Mouse (Mus musculus) forebrain, embryonic 13.5 days (tissue): Measurements from ENCODE around the gene Cntf. TPM values are rescaled to one million over a fixed set of nuclear protein-coding genes. Genes with fewer than 3 reads are reported as not detected.

Experiments used
- ATAC-seq: fragments of 200-750 bp; cut with Nextera tagmentation; 2 replicates; pipeline ENCODE4 v1.8.0; 2017
- H3K27ac ChIP-seq: fragments of 300-500 bp; sonication (generic); 2 replicates; pipeline ENCODE4 v1.5.1; 2015; ENCODE audit warnings: inconsistent platforms, mild to moderate bottlenecking, moderate library complexity
- H3K27me3 ChIP-seq: fragments of 300-500 bp; sonication (generic); 2 replicates; pipeline ENCODE4 v1.6.1; 2015; ENCODE audit warnings: mild to moderate bottlenecking, inconsistent platforms
- H3K36me3 ChIP-seq: fragments of 300-500 bp; sonication (generic); 2 replicates; pipeline ENCODE4 v1.6.1; 2015; ENCODE audit warnings: mild to moderate bottlenecking, inconsistent platforms; ENCODE audit not compliant: poor library complexity, severe bottlenecking
- H3K4me1 ChIP-seq: fragments of 300-500 bp; sonication (generic); 2 replicates; pipeline ENCODE4 v1.6.1; 2015; ENCODE audit warnings: inconsistent platforms
- H3K4me2 ChIP-seq: fragments of 300-500 bp; sonication (generic); 2 replicates; pipeline ENCODE4 v1.6.1; 2015; ENCODE audit warnings: inconsistent platforms, mild to moderate bottlenecking, moderate library complexity
- H3K4me3 ChIP-seq: fragments of 300-500 bp; sonication (generic); 2 replicates; pipeline ENCODE4 v1.5.1; 2015; ENCODE audit warnings: mild to moderate bottlenecking, inconsistent platforms
- H3K9ac ChIP-seq: fragments of 300-500 bp; sonication (generic); 2 replicates; pipeline ENCODE4 v1.6.1; 2015; ENCODE audit warnings: mild to moderate bottlenecking, inconsistent platforms
- H3K9me3 ChIP-seq: fragments of 300-500 bp; sonication (generic); replicated peaks from 2 replicates; pipeline ENCODE4 v1.6.1; 2016; ENCODE audit warnings: inconsistent platforms
- WGBS: fragments of 180-500 bp; shearing (Covaris S2); methylation state at CpG from one replicate; pipeline ENCODE4 v1.1.7; 2015; 5-methylcytosine and 5-hydroxymethylcytosine counted together
- polyA plus RNA-seq: library from polyadenylated mRNA; unstranded; fragments of >200 nt; fragmentation: Nextera tagmentation; extraction: Ambion mirVana; gene quantifications from 2 replicates; pipeline ENCODE4 v1.2.1, GENCODE M21; 2015

Gene Cntf
- polyA plus RNA-seq, result 1.9 and 2.3 TPM in 2 replicates

DNA sequence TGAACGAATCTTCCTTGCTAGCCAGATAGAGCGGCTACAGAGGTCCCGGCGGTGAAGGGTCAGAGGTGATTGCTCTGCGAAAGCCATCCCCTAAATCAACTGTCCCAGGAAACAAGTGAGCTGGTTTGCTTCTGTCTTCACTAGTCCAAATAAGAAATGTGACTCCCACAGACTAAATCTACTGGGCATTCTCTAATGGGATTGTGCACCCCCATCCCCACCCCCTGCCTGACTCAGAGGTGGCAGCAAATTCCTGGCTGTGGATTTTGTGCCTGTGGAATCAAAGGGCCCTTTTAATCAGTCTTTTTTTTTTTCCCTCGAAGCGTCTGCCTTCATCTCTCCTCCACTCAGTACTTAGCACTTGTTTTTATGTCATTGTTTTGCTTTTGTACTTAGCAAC is at the start of gene Cntf:
Gene Cntf (minus strand): TSS at position 325 of the 400 bp plus-strand sequence.
- Histone ChIP-seq H3K4me3 (no peak within 1 kb of the TSS), H3K27me3 (no peaks in the 10 kb centered on the region), H3K27ac (no peak within 1 kb of the TSS), H3K4me1 (peaks cover 9% of the 10 kb centered on the region; the same call in 1 of the 2 replicates), H3K9ac (no peak within 1 kb of the TSS), H3K9me3 (no peaks in the 10 kb centered on the region), H3K4me2 (no peak within 1 kb of the TSS), H3K36me3 (peaks cover 71% of the 10 kb centered on the region)
- WGBS, result 49% methylated on average over 7 of the region's 7 CpGs
- ATAC-seq, result no peak

- Histone ChIP-seq H3K9ac (no peak overlapping the region), H3K4me3 (no peak overlapping the region), H3K4me1 (no peaks in the 10 kb centered on the region), H3K27me3 (no peaks in the 10 kb centered on the region), H3K4me2 (no peak overlapping the region), H3K27ac (no peak overlapping the region), H3K36me3 (no peaks in the 10 kb centered on the region), H3K9me3 (no peaks in the 10 kb centered on the region)
- no peak for ATAC-seq
- WGBS, result 83% methylated on average over 1 of the region's 1 CpGs
These were observed 48.5 kb upstream of the Cntf start for GRCm38 (mm10) chr19:12813883-12814282.

DNA sequence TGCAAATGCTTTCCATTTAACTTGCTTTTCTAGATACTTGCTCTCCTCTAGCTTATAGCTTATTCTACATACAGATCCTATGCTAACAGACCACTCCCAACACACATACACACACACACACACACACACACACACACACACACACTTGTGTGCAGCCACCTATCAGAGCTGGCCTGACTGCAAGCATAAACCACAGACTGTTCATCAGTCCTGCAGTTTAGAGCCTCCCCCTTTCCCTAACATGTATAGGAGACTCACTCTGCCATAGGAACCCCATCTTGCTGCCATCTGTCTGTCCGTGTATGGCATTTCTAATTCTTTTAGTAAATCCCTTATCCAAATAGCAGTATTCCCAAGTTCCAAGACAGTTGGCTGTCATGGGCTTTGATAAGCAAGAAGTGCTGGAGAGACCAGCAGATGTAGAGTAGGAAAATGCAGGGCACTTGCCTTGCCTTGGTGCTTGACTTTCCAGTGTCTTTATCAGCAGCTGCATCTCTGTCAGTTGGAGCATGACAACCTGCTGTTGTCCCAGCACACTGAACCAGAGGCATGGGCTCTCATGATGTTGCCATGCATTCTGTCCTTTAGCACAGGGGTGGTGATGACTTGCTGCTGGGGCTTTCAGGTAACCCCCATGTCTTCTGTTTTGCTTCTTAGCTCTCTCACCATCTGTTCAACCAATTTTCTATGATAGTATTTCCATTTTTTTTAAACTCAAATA is 47.4 kb upstream of the Cntf start:
- H3K4me1 ChIP-seq, result no peaks in the 10 kb centered on the region
- H3K27ac ChIP-seq, result no peak overlapping the region
- H3K4me3 ChIP-seq, result no peak overlapping the region
- ATAC-seq, result no peak
- WGBS, result 72% methylated on average over 1 of the region's 1 CpGs
- no peaks in the 10 kb centered on the region for H3K27me3 ChIP-seq
- H3K4me2 ChIP-seq, result no peak overlapping the region
- H3K36me3 ChIP-seq, result no peaks in the 10 kb centered on the region
- H3K9me3 ChIP-seq, result no peaks in the 10 kb centered on the region
- H3K9ac ChIP-seq, result no peak overlapping the region

GRCm38 (mm10) chr19:12806214-12806613 is 40.8 kb upstream of the Cntf start:
- WGBS, result 71% methylated on average over 2 of the region's 2 CpGs
- Histone ChIP-seq H3K4me2 (no peak overlapping the region), H3K27me3 (no peaks in the 10 kb centered on the region), H3K4me3 (no peak overlapping the region), H3K9ac (no peak overlapping the region), H3K36me3 (no peaks in the 10 kb centered on the region), H3K27ac (no peak overlapping the region), H3K4me1 (no peaks in the 10 kb centered on the region), H3K9me3 (no peaks in the 10 kb centered on the region)
- ATAC-seq, result no peak

- Histone ChIP-seq H3K4me1 (no peaks in the 10 kb centered on the region), H3K4me2 (no peak overlapping the region), H3K36me3 (no peaks in the 10 kb centered on the region), H3K9me3 (no peaks in the 10 kb centered on the region), H3K9ac (no peak overlapping the region), H3K4me3 (no peak overlapping the region), H3K27me3 (no peaks in the 10 kb centered on the region), H3K27ac (no peak overlapping the region)
- WGBS, result 86% methylated on average over 3 of the region's 3 CpGs
- no peak for ATAC-seq
These were observed 40.3 kb upstream of the Cntf start for GRCm38 (mm10) chr19:12805730-12806129.

- Histone ChIP-seq H3K9ac (no peak overlapping the region), H3K27me3 (no peaks in the 10 kb centered on the region), H3K4me1 (no peaks in the 10 kb centered on the region), H3K9me3 (no peaks in the 10 kb centered on the region), H3K4me2 (no peak overlapping the region), H3K27ac (no peak overlapping the region), H3K36me3 (no peaks in the 10 kb centered on the region), H3K4me3 (no peak overlapping the region)
- ATAC-seq, result no peak
- 87% methylated on average over 1 of the region's 1 CpGs for WGBS
These were observed 38.8 kb upstream of the Cntf start for GRCm38 (mm10) chr19:12804237-12804636.

GRCm38 (mm10) chr19:12802830-12803229 is 37.4 kb upstream of the Cntf start:
- no peak overlapping the region for H3K9ac ChIP-seq
- H3K4me3 ChIP-seq, result no peak overlapping the region
- H3K4me2 ChIP-seq, result no peak overlapping the region
- no peaks in the 10 kb centered on the region for H3K36me3 ChIP-seq
- H3K27ac ChIP-seq, result no peak overlapping the region
- no peaks in the 10 kb centered on the region for H3K9me3 ChIP-seq
- 71% methylated on average over 3 of the region's 3 CpGs for WGBS
- ATAC-seq, result no peak
- no peaks in the 10 kb centered on the region for H3K4me1 ChIP-seq
- no peaks in the 10 kb centered on the region for H3K27me3 ChIP-seq

- no peaks in the 10 kb centered on the region for H3K36me3 ChIP-seq
- H3K4me3 ChIP-seq, result no peak overlapping the region
- no peak overlapping the region for H3K27ac ChIP-seq
- no peak overlapping the region for H3K4me2 ChIP-seq
- no peak for ATAC-seq
- H3K27me3 ChIP-seq, result no peaks in the 10 kb centered on the region
- H3K9ac ChIP-seq, result no peak overlapping the region
- no peaks in the 10 kb centered on the region for H3K9me3 ChIP-seq
- no peaks in the 10 kb centered on the region for H3K4me1 ChIP-seq
- WGBS, result 83% methylated on average over 3 of the region's 3 CpGs
These were observed 35.6 kb upstream of the Cntf start for GRCm38 (mm10) chr19:12801046-12801445.

DNA sequence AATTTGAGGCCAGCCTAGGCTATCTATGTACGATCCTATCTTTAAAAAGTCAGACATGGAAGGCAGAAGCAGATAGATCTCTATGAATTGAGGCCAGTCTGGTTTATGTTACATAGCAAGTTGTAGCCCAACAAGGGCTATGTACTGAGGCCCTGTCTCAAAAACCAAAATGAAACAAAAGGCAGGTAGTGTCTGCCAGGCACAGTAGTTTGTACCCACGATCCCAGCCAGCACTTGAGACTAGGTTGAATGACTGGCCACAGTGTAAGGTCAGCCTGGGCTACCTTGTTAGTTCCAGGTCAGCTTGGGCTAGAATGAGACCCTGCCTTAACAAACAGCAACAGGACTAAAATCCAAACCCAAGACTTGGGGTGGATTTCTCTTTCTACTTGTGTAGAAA is 35.2 kb upstream of the Cntf start:
- Histone ChIP-seq H3K27me3 (no peaks in the 10 kb centered on the region), H3K27ac (no peak overlapping the region), H3K4me1 (no peaks in the 10 kb centered on the region), H3K4me2 (no peak overlapping the region), H3K9ac (no peak overlapping the region), H3K4me3 (no peak overlapping the region), H3K36me3 (no peaks in the 10 kb centered on the region), H3K9me3 (no peaks in the 10 kb centered on the region)
- WGBS, result 68% methylated on average over 2 of the region's 2 CpGs
- ATAC-seq, result no peak

GRCm38 (mm10) chr19:12799081-12799480 is 33.6 kb upstream of the Cntf start:
- Histone ChIP-seq H3K4me2 (no peak overlapping the region), H3K36me3 (no peaks in the 10 kb centered on the region), H3K4me1 (no peaks in the 10 kb centered on the region; the same call in 1 of the 2 replicates), H3K27me3 (no peaks in the 10 kb centered on the region), H3K27ac (no peak overlapping the region), H3K9me3 (no peaks in the 10 kb centered on the region), H3K9ac (peak overlapping the region; percentile 34; the same call in 1 of the 2 replicates), H3K4me3 (no peak overlapping the region)
- 93% methylated on average over 3 of the region's 3 CpGs for WGBS
- ATAC-seq, result no peak

DNA sequence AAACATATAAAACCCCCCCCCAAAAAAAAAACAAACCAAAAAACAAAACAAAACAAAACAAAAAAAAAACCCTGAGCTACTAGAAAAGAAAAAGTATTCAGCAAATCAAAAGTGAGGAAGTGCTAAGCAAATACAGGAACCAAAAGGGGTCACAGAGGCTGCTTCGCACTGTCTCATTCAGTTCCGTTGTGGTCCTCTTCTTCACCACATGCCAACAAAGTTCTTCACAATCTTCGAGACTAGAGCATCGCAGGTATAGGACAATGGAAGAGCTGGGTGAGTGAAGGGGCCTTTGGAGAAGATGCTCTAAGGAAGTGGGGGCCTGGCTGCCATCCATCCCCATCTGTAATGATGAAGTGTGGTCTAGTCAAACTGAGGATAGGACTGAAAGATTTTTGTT is 33.0 kb upstream of the Cntf start:
- no peaks in the 10 kb centered on the region for H3K36me3 ChIP-seq
- WGBS, result 80% methylated on average over 4 of the region's 4 CpGs
- no peak overlapping the region for H3K27ac ChIP-seq
- no peaks in the 10 kb centered on the region for H3K27me3 ChIP-seq
- H3K9me3 ChIP-seq, result no peaks in the 10 kb centered on the region
- H3K4me2 ChIP-seq, result no peak overlapping the region
- no peak overlapping the region for H3K9ac ChIP-seq
- no peak overlapping the region for H3K4me3 ChIP-seq
- no peak for ATAC-seq
- H3K4me1 ChIP-seq, result peaks cover 6% of the 10 kb centered on the region

DNA sequence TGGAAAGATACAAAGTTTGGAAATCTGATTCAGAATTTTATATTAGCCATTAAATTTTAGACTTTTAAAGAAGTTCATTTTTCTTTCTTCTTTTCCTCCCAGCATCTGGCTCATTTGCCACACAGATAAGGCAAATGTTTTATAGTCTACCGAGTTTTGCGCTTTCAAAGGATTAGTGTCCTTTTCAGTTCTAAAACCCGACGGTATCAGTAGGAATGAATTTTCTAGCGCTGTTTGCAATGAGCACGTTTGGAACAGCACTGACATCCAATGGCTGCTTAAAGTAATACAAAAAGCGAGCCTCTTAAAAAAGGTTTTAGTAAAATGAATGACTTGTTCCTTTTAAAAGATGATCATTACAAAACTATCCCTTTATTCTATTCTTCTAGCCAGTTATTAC is 31.6 kb upstream of the Cntf start:
- Histone ChIP-seq H3K27ac (peak overlapping the region; percentile 90), H3K4me3 (peak overlapping the region; percentile 95), H3K36me3 (no peaks in the 10 kb centered on the region), H3K4me2 (peak overlapping the region; percentile 77), H3K9me3 (no peaks in the 10 kb centered on the region), H3K27me3 (no peaks in the 10 kb centered on the region), H3K4me1 (peaks cover 12% of the 10 kb centered on the region), H3K9ac (peak overlapping the region; percentile 74)
- under 1% methylated on average over 7 of the region's 7 CpGs for WGBS
- ATAC-seq, result no peak
